In the genomic region with DNA sequence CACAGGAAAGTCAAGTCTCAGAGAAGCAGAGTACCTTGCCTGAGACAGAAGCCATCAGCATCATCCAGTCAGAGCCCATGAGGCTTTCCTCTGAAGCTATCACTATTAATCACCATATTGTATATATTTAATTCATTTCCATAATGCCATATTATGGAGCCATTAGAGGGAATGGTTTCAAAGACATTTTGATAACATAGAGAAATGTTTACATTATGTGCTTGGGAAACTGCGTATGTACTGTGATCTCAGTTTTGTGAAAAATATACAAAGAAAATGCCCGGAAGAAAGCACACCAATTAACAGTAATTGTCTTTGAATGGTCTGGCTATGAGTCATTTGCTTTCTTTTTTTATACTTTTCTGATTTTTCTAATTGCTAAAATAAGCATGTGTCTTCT, we compare ENCODE assay signal across 35 mouse cellular contexts.
"Had no signal": no experiment of that assay in that cellular context is flagged by ENCODE, and none has a peak within 500 bp of the region (broad histone marks: within the 10 kb centered on the region; RNA-seq: fewer than 3 reads in every experiment).

No protein-coding gene starts in this region.

- DNase-seq: heart, adult 2 months; heart, postnatal 10 days; heart, postnatal 14 days; heart, postnatal 36 days; heart, postnatal 4 days; kidney, adult 11 months; kidney, adult 18-20 months; kidney, adult 2 months; kidney, adult 8-10 months; kidney, adult 9 months; kidney, postnatal 10 days; kidney, postnatal 14 days; kidney, postnatal 25 days; kidney, postnatal 36 days; kidney, postnatal 4 days; layer of hippocampus, adult 9-11 months had no signal

- H3K4me2 ChIP-seq: heart, embryonic 11.5 days; heart, embryonic 12.5 days; heart, embryonic 13.5 days; heart, embryonic 15.5 days; hindbrain, embryonic 12.5 days; hindbrain, embryonic 13.5 days; hindbrain, embryonic 14.5 days; hindbrain, embryonic 15.5 days; intestine, embryonic 15.5 days; kidney, embryonic 15.5 days had no signal

- ATAC-seq: hindbrain, embryonic 16.5 days; hindbrain, postnatal 0 days; inflammation-experienced regulatory T-cells, adult 6 months; intestine, embryonic 15.5 days; intestine, embryonic 16.5 days; intestine, postnatal 0 days had no signal

- H3K4me1 ChIP-seq: heart, embryonic 10.5 days; heart, embryonic 12.5 days; heart, embryonic 13.5 days; heart, embryonic 15.5 days; hindbrain, embryonic 10.5 days; hindbrain, embryonic 12.5 days; hindbrain, embryonic 13.5 days; hindbrain, embryonic 15.5 days; intestine, embryonic 15.5 days had no signal

- H3K4me3 ChIP-seq: heart, adult 2 months; heart, embryonic 10.5 days; heart, embryonic 12.5 days; heart, embryonic 13.5 days; heart, embryonic 15.5 days; hindbrain, embryonic 10.5 days; hindbrain, embryonic 12.5 days; hindbrain, embryonic 13.5 days; hindbrain, embryonic 15.5 days; intestine, embryonic 15.5 days; kidney, embryonic 15.5 days; layer of hippocampus, adult 2 months had no signal

- H3K27me3 ChIP-seq: heart, embryonic 12.5 days; heart, embryonic 13.5 days; heart, embryonic 15.5 days; hindbrain, embryonic 12.5 days; hindbrain, embryonic 13.5 days; hindbrain, embryonic 15.5 days; intestine, embryonic 15.5 days; kidney, embryonic 15.5 days had no signal

- H3K27ac ChIP-seq: heart, adult 2 months; heart, embryonic 10.5 days; heart, embryonic 13.5 days; heart, embryonic 15.5 days; hindbrain, embryonic 10.5 days; hindbrain, embryonic 12.5 days; hindbrain, embryonic 13.5 days; hindbrain, embryonic 14.5 days; hindbrain, embryonic 15.5 days; hindbrain, postnatal 0 days; intestine, embryonic 15.5 days; kidney, embryonic 15.5 days; kidney, postnatal 0 days; layer of hippocampus, adult 2 months had no signal

- H3K36me3 ChIP-seq: heart, embryonic 10.5 days; heart, embryonic 12.5 days; heart, embryonic 13.5 days; heart, embryonic 15.5 days; hindbrain, embryonic 10.5 days; hindbrain, embryonic 12.5 days; hindbrain, embryonic 13.5 days; hindbrain, embryonic 15.5 days; intestine, embryonic 15.5 days; kidney, embryonic 15.5 days had no signal

- H3K9me3 ChIP-seq: heart, embryonic 10.5 days; heart, embryonic 12.5 days; heart, embryonic 13.5 days; heart, embryonic 15.5 days; hindbrain, embryonic 10.5 days; hindbrain, embryonic 12.5 days; hindbrain, embryonic 13.5 days; hindbrain, embryonic 15.5 days; intestine, embryonic 15.5 days; kidney, embryonic 15.5 days had no signal

- H3K9ac ChIP-seq: heart, embryonic 12.5 days; heart, embryonic 13.5 days; heart, embryonic 15.5 days; hindbrain, embryonic 12.5 days; hindbrain, embryonic 13.5 days; hindbrain, embryonic 14.5 days; hindbrain, embryonic 15.5 days; intestine, embryonic 15.5 days; kidney, embryonic 15.5 days had no signal
